Mouse (Mus musculus): ENCODE measurements around the gene Bnip1.

DNA sequence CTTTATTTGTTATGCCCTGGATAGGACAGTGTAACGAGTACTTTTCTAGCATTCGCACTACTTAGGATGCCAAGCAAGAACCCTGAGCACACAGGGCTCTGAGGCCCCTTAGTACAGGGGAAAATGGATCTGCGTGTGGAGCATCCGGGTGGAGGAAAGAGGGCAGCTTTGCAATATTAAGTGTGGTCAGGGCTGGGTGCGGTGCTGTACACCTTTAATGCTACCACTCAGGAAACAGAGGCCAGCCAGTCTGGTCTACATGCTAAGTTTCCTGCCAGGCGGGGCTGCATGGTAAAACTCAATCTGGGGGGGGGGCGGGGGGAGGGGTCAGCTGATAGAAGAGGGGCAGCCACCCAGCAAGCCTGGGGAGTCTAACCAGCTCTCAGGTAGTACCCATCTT lies 14.5 kb downstream of the Bnip1 start:
- TF ChIP-seq GATA1 (IDR thresholded peaks at IDR 0.05; ENCODE audit: low read length) = no peak
- no peak for TF ChIP-seq TAL1 (IDR thresholded peaks at IDR 0.05; ENCODE audit: low read length)
